Mouse (Mus musculus): ENCODE measurements around the gene Rpl36al.

- TF ChIP-seq CTCF (IDR thresholded peaks at IDR 0.05) = no peak
- TF ChIP-seq EP300 (IDR thresholded peaks at IDR 0.05) = no peak
These were observed 15.1 kb upstream of the Rpl36al start for GRCm38 (mm10) chr12:69198985-69199384.

Measured in lung, postnatal 0 days (tissue).